Mouse (Mus musculus) embryonic facial prominence, embryonic 14.5 days (tissue): ENCODE data around the gene Tle4. TPM values are rescaled to one million over a fixed set of nuclear protein-coding genes. Genes with fewer than 3 reads are reported as not detected.
A peak's percentile ranks its signal among the peaks of the same experiment; 100 is the strongest.

ENCODE experiments used
- ATAC-seq: fragments of 200-750 bp; cut with Nextera tagmentation; 2 replicates; pipeline ENCODE4 v1.8.0; 2017; ENCODE audit warnings: low read depth, moderate number of reproducible peaks, moderate TSS enrichment
- DNase-seq: peaks from one replicate; pipeline ENCODE4 v3.0.0-alpha.2; 2015; ENCODE audit warnings: low spot score
- H3K27ac ChIP-seq: fragments of 300-500 bp; sonication (generic); replicated peaks from 2 replicates; pipeline ENCODE4 v1.5.1; 2014; ENCODE audit warnings: low read depth, mild to moderate bottlenecking, low read length, moderate library complexity
- H3K27me3 ChIP-seq: fragments of 300-500 bp; sonication (generic); replicated peaks from 2 replicates; pipeline ENCODE4 v1.6.1; 2014; ENCODE audit warnings: low read length; ENCODE audit not compliant: control insufficient read depth, insufficient read depth
- H3K36me3 ChIP-seq: fragments of 300-500 bp; sonication (generic); 2 replicates; pipeline ENCODE4 v1.6.1; 2014; ENCODE audit warnings: low read length, mixed read lengths; ENCODE audit not compliant: control insufficient read depth, insufficient read depth
- H3K4me1 ChIP-seq: fragments of 300-500 bp; sonication (generic); 2 replicates; pipeline ENCODE4 v1.6.1; 2014; ENCODE audit warnings: antibody characterized with exemption, low read length; ENCODE audit not compliant: control insufficient read depth, insufficient read depth
- H3K4me2 ChIP-seq: fragments of 300-500 bp; sonication (generic); 2 replicates; pipeline ENCODE4 v1.6.1; 2014; ENCODE audit warnings: low read depth, mild to moderate bottlenecking, low read length, moderate library complexity, mixed read lengths
- H3K4me3 ChIP-seq: fragments of 300-500 bp; sonication (generic); 2 replicates; pipeline ENCODE4 v1.5.1; 2014; ENCODE audit warnings: low read depth, mild to moderate bottlenecking, low read length
- H3K9ac ChIP-seq: fragments of 300-500 bp; sonication (generic); 2 replicates; pipeline ENCODE4 v1.6.1; 2014; ENCODE audit warnings: low read depth, mild to moderate bottlenecking, low read length, moderate library complexity, mixed read lengths
- H3K9me3 ChIP-seq: fragments of 300-500 bp; sonication (generic); 2 replicates; pipeline ENCODE4 v1.6.1; 2016; ENCODE audit warnings: low read length; ENCODE audit not compliant: control insufficient read depth
- WGBS: fragments of 180-500 bp; shearing (Covaris S2); extraction: QIAGEN DNeasy Blood & Tissue Kit; methylation state at CpG from one replicate; pipeline ENCODE4 v1.1.7; 2014; 5-methylcytosine and 5-hydroxymethylcytosine counted together
- polyA plus RNA-seq: library from polyadenylated mRNA; unstranded; fragments of >200 nt; fragmentation: Nextera tagmentation; extraction: Ambion mirVana; gene quantifications from 2 replicates; pipeline ENCODE4 v1.2.1, GENCODE M21; 2014

Gene Tle4
- polyA plus RNA-seq, 1 experiment from 2014 or later, result 14.3 TPM

DNA sequence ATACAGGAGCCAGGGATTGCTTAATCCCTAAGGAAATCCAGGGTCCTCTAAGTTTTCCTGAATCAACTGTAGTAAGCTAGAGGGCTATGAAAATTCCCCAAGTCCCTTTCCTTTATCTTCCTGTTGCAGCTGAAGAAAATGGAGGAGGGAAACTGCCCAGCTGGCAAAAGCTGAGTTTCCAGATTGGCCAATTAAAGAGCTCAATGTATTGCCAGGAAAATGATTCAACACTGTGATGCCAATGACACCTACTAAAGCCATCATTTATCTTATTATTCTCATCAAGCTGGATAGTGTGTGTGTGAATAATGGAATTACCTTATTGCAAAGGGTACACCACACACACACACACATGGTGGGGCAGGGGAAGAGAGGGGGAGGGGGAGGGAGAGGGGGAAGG is 22.0 kb upstream of the Tle4 start:
- ATAC-seq, result no peak
- no peak for DNase-seq
- no peaks in the 10 kb centered on the region for H3K9me3 ChIP-seq
- H3K27ac ChIP-seq, result no peak overlapping the region
- no peak overlapping the region for H3K4me3 ChIP-seq
- H3K9ac ChIP-seq, result no peak overlapping the region
- H3K27me3 ChIP-seq, result no peaks in the 10 kb centered on the region
- H3K36me3 ChIP-seq, result no peaks in the 10 kb centered on the region
- no peak overlapping the region for H3K4me2 ChIP-seq
- H3K4me1 ChIP-seq, result no peaks in the 10 kb centered on the region

DNA sequence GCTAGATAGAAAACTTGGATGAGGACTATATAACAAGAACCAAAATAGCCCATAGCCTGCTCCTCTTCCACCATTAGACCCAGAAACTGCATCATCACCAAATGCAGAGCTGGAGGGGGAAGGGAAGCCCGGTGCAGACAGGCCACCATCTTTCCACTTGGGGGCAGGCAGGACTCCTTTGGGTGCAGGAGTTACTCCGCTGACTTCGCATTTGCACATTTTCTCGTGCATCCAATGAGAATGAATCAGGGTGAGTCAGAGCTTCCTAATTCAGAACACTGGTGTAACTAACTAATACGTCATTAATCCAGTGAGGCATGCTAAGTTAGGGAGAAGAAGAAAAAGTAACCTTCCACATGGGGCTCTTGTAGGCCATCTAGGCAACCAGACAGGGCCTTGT is 17.0 kb upstream of the Tle4 start:
- Histone ChIP-seq H3K27ac (no peak overlapping the region), H3K4me1 (no peaks in the 10 kb centered on the region), H3K9me3 (no peaks in the 10 kb centered on the region), H3K27me3 (no peaks in the 10 kb centered on the region), H3K36me3 (no peaks in the 10 kb centered on the region), H3K4me2 (no peak overlapping the region), H3K9ac (no peak overlapping the region), H3K4me3 (no peak overlapping the region)
- no peak for DNase-seq
- 87% methylated on average over 5 of the region's 5 CpGs for WGBS
- no peak for ATAC-seq

- DNase-seq, result no peak
- Histone ChIP-seq H3K36me3 (no peaks in the 10 kb centered on the region), H3K9me3 (no peaks in the 10 kb centered on the region), H3K4me1 (no peaks in the 10 kb centered on the region), H3K4me2 (no peak overlapping the region), H3K4me3 (no peak overlapping the region), H3K27me3 (no peaks in the 10 kb centered on the region), H3K27ac (no peak overlapping the region), H3K9ac (no peak overlapping the region)
- WGBS, result 43% methylated on average over 8 of the region's 8 CpGs
- no peak for ATAC-seq
Measured at GRCm38 (mm10) chr19:14610542-14611317, 12.9 kb upstream of the Tle4 start.

GRCm38 (mm10) chr19:14600841-14601240 is 3.0 kb upstream of the Tle4 start:
- Histone ChIP-seq H3K27ac (no peak overlapping the region), H3K4me1 (peaks cover 20% of the 10 kb centered on the region), H3K9ac (no peak overlapping the region), H3K27me3 (peaks cover 10% of the 10 kb centered on the region; the same call in 1 of the 2 replicates), H3K9me3 (no peaks in the 10 kb centered on the region), H3K4me2 (no peak overlapping the region), H3K36me3 (no peaks in the 10 kb centered on the region), H3K4me3 (no peak overlapping the region)
- ATAC-seq (no peak), DNase-seq (no peak)
- WGBS, result 82% methylated on average over 1 of the region's 1 CpGs

GRCm38 (mm10) chr19:14600354-14600753 is 2.5 kb upstream of the Tle4 start:
- H3K9me3 ChIP-seq, result no peaks in the 10 kb centered on the region
- WGBS, result 59% methylated on average over 3 of the region's 3 CpGs
- DNase-seq (no peak), ATAC-seq (no peak)
- H3K27ac ChIP-seq, result no peak overlapping the region
- H3K36me3 ChIP-seq, result no peaks in the 10 kb centered on the region
- H3K4me2 ChIP-seq, result no peak overlapping the region
- peaks cover 10% of the 10 kb centered on the region; the same call in 1 of the 2 replicates for H3K27me3 ChIP-seq
- H3K9ac ChIP-seq, result no peak overlapping the region
- H3K4me3 ChIP-seq, result no peak overlapping the region
- H3K4me1 ChIP-seq, result peaks cover 20% of the 10 kb centered on the region

GRCm38 (mm10) chr19:14599851-14600251 is 2.0 kb upstream of the Tle4 start:
- no peak overlapping the region for H3K9ac ChIP-seq
- H3K4me3 ChIP-seq, result no peak overlapping the region
- H3K27ac ChIP-seq, result no peak overlapping the region
- H3K27me3 ChIP-seq, result peaks cover 10% of the 10 kb centered on the region; the same call in 1 of the 2 replicates
- WGBS, result 41% methylated on average over 8 of the region's 8 CpGs
- H3K4me1 ChIP-seq, result peaks cover 20% of the 10 kb centered on the region
- ATAC-seq (no peak), DNase-seq (no peak)
- no peaks in the 10 kb centered on the region for H3K36me3 ChIP-seq
- H3K4me2 ChIP-seq, result peak overlapping the region; percentile 74; the same call in 1 of the 2 replicates
- H3K9me3 ChIP-seq, result no peaks in the 10 kb centered on the region

- peak; percentile 38 for ATAC-seq
- H3K4me3 ChIP-seq, result peak overlapping the region; percentile 58
- H3K9ac ChIP-seq, result peak overlapping the region; percentile 70
- H3K4me2 ChIP-seq, result peak overlapping the region; percentile 74
- H3K9me3 ChIP-seq, result no peaks in the 10 kb centered on the region
- under 1% methylated on average over 44 of the region's 46 CpGs for WGBS
- DNase-seq, result no peak
- H3K36me3 ChIP-seq, result no peaks in the 10 kb centered on the region
- peak overlapping the region; percentile 92 for H3K27ac ChIP-seq
- peaks cover 20% of the 10 kb centered on the region for H3K4me1 ChIP-seq
- no peaks in the 10 kb centered on the region for H3K27me3 ChIP-seq
Measured at GRCm38 (mm10) chr19:14598690-14599288, 938 bp upstream of the Tle4 start.

GRCm38 (mm10) chr19:14596941-14597916 is 622 bp downstream of the Tle4 start:
- Histone ChIP-seq H3K27ac (peak overlapping the region; percentile 97), H3K36me3 (0 out of 2 replicates have a peak, but pooled peaks cover 4% of the 10 kb centered on the region), H3K9me3 (no peaks in the 10 kb centered on the region), H3K9ac (peak overlapping the region; percentile 96), H3K4me3 (peak overlapping the region; percentile 92), H3K4me1 (peaks cover 28% of the 10 kb centered on the region), H3K4me2 (peak overlapping the region; percentile 64), H3K27me3 (no peaks in the 10 kb centered on the region)
- no peak for ATAC-seq
- DNase-seq, result peak; percentile 75
- under 1% methylated on average over 73 of the region's 120 CpGs for WGBS
